Mouse (Mus musculus) ES-E14 (cell line): ENCODE measurements around the gene Harbi1. TPM values are rescaled to one million over a fixed set of nuclear protein-coding genes. Genes with fewer than 3 reads are reported as not detected.

Source experiments
- DNase-seq: peaks from one replicate; pipeline ENCODE4 v3.0.0-alpha.2; 2013; ENCODE audit warnings: low read depth, low spot score
- H3K27ac ChIP-seq: 2 replicates; pipeline ENCODE4 v1.5.1; 2012; ENCODE audit warnings: low read depth, mild to moderate bottlenecking, low read length, moderate library complexity, mixed read lengths; ENCODE audit not compliant: poor library complexity, insufficient read depth, severe bottlenecking
- H3K36me3 ChIP-seq: 2 replicates; pipeline ENCODE4 v1.6.1; 2012; ENCODE audit warnings: mild to moderate bottlenecking, low read length, moderate library complexity, mixed read lengths; ENCODE audit not compliant: control insufficient read depth, poor library complexity, insufficient read depth, severe bottlenecking
- H3K4me1 ChIP-seq, 2 experiments: fragments of 150-350 bp in 1 of 2; sonication (generic) in 1 of 2; 2 replicates each; pipeline ENCODE4 v1.6.1; 2012; ENCODE audit warnings: low read length in 2 of 2, mild to moderate bottlenecking in 1 of 2, mixed read lengths in 1 of 2; ENCODE audit not compliant: control insufficient read depth in 2 of 2, insufficient read depth in 2 of 2, poor library complexity in 1 of 2
- H3K4me3 ChIP-seq, 2 experiments: fragments of 150-350 bp in 1 of 2; sonication (generic) in 1 of 2; 2 replicates each; pipeline ENCODE4 v1.5.1; 2012; ENCODE audit warnings: low read length in 2 of 2, low read depth in 1 of 2, mild to moderate bottlenecking in 1 of 2, mixed read lengths in 1 of 2; ENCODE audit not compliant: insufficient read depth in 1 of 2, poor library complexity in 1 of 2, severe bottlenecking in 1 of 2
- H3K9ac ChIP-seq: 2 replicates; pipeline ENCODE4 v1.6.1; 2012; ENCODE audit warnings: low read depth, mild to moderate bottlenecking, low read length, mixed read lengths; ENCODE audit not compliant: poor library complexity, insufficient read depth, severe bottlenecking
- H3K9me3 ChIP-seq: fragments of 150-350 bp; sonication (generic); 2 replicates; pipeline ENCODE4 v1.6.1; 2012; ENCODE audit warnings: low read depth, mild to moderate bottlenecking, low read length; ENCODE audit not compliant: control insufficient read depth, insufficient read depth
- CHD2 ChIP-seq: IDR thresholded peaks from 2 replicates; pipeline ENCODE4 v1.6.1; 2014; ENCODE audit warnings: mild to moderate bottlenecking, low read depth, low read length, inconsistent platforms
- HCFC1 ChIP-seq: IDR thresholded peaks from 2 replicates; pipeline ENCODE4 v1.6.1; 2012; ENCODE audit warnings: low read length, inconsistent platforms, borderline replicate concordance; ENCODE audit not compliant: insufficient read depth
- MAFK ChIP-seq: IDR thresholded peaks from 2 replicates; pipeline ENCODE4 v1.6.1; 2014; ENCODE audit warnings: mild to moderate bottlenecking, low read depth, low read length, inconsistent platforms; ENCODE audit not compliant: insufficient read depth
- ZC3H11A ChIP-seq: IDR thresholded peaks from 2 replicates; pipeline ENCODE4 v1.6.1; 2012; ENCODE audit warnings: low read depth, mild to moderate bottlenecking, inconsistent platforms, low read length, borderline replicate concordance
- ZNF384 ChIP-seq: IDR thresholded peaks from 2 replicates; pipeline ENCODE4 v1.6.1; 2012; ENCODE audit warnings: low read depth, low read length, inconsistent platforms
- in situ Hi-C, 2 experiments: fragments of 600-800 bp; cut with MboI; formaldehyde crosslinking; loops; one replicate each; pipeline ENCODE4 v1.15.1; 2025; ENCODE audit warnings: low sequenced_read_pairs in 2 of 2, inconsistent platforms in 1 of 2; ENCODE audit not compliant: unreplicated experiment in 2 of 2
- total RNA-seq: library from RNA; depleted of rRNA; stranded (reverse); fragments of 300-350 nt; gene quantifications from 2 replicates; pipeline ENCODE4 v1.2.3, GENCODE M21; 2012; rRNA removed

The Harbi1 gene
- total RNA-seq, 1 experiment = 17.0 TPM

DNA sequence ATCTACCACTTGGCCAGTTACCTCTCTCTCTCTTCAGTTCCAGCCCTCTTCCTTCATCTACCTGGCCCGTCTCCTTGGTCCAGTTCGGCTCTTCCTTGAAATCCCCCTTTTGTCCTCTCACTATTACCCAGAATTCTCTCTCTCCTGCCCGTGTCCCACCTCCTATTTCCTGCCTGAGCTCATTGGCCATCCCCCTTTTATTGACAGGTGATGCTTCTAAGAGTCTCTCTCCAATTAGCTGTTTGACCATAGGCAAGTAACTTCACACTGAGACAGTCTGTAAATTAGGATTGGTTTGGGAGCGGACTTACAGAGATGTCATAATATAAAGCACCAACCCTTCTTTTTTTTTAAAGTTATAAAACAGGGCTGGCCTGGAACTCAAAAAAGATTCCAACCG is 34.0 kb downstream of the Harbi1 start:
- peaks cover 0 to 3% of the 10 kb centered on the region in 2 experiments; a peak in 1 of 4 replicates for H3K4me1 ChIP-seq
- no peaks in the 10 kb centered on the region for H3K9me3 ChIP-seq
- DNase-seq = no peak
- no peak overlapping the region for H3K9ac ChIP-seq
- no peak overlapping the region for H3K27ac ChIP-seq
- no peak for TF ChIP-seq HCFC1
- no peak for TF ChIP-seq ZC3H11A
- no peak for TF ChIP-seq MAFK
- TF ChIP-seq CHD2 = no peak
- 0 out of 4 replicates have a peak overlapping the region, but pooled peaks of 1 of the 2 experiments have one; percentile 7 for H3K4me3 ChIP-seq
- no peaks in the 10 kb centered on the region; the same call in 1 of the 2 replicates for H3K36me3 ChIP-seq
- in situ Hi-C loops = no loop called here

DNA sequence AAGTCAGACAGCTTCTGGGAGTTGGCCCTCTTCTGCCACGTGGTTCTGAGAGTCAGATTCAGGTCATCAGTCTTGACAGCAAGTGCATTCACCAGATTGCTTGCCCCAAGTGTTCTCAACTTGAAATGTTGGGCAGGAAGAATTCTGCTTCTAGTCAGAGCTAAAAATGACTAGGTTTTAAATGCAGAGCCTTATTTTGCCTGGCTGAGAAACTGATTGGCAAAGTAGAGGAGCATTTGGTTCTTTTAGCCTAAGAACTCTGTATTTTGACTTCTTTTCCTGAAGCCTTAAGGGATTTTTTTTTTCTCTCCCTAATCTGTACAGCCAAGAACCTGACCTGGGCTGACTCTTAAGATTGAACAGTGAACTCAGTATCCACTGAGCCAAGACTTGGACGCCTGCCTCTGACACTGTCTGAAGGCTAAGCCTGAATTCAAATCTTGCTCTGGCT is 39.2 kb downstream of the Harbi1 start:
- TF ChIP-seq MAFK (no peak), CHD2 (no peak), HCFC1 (no peak), ZC3H11A (no peak), ZNF384 (no peak)
- H3K27ac ChIP-seq = no peak overlapping the region

More for the DNA sequence above, 39.2 kb downstream of the Harbi1 start:
- in situ Hi-C loops = no loop called here
- DNase-seq = no peak
- H3K9ac ChIP-seq = no peak overlapping the region
- H3K9me3 ChIP-seq = no peaks in the 10 kb centered on the region
- no peaks in the 10 kb centered on the region for H3K36me3 ChIP-seq
- H3K4me1 ChIP-seq = no peaks in the 10 kb centered on the region
- no peak overlapping the region for H3K4me3 ChIP-seq

Other genes starting within 250 kb of the Harbi1 start
- gene Ckap5, start 184.1 kb upstream of the Harbi1 start, total RNA-seq = 59.9 and 68.8 TPM in 2 replicates
- gene F2, start 74.4 kb upstream of the Harbi1 start, total RNA-seq = 1.4 and 2.0 TPM in 2 replicates
- 21.2 and 28.8 TPM in 2 replicates for gene Zfp408, start 61.1 kb upstream of the Harbi1 start, total RNA-seq
- gene Arhgap1, start 61.0 kb upstream of the Harbi1 start, total RNA-seq = 28.9 and 49.3 TPM in 2 replicates
- gene Atg13, start 276 bp upstream of the Harbi1 start, total RNA-seq = 13.8 and 18.7 TPM in 2 replicates
- gene Ambra1, start 19.3 kb downstream of the Harbi1 start, total RNA-seq = 26.1 and 27.0 TPM in 2 replicates
- 5.6 and 9.5 TPM in 2 replicates for gene Chrm4, start 216.4 kb downstream of the Harbi1 start, total RNA-seq
- gene Mdk, start 221.4 kb downstream of the Harbi1 start, total RNA-seq = 345 and 362 TPM in 2 replicates
- gene Gm9821, start 234.9 kb downstream of the Harbi1 start, total RNA-seq = 0.18 and 0.79 TPM in 2 replicates